Mouse (Mus musculus): Measurements from ENCODE around the gene Pim3. TPM values are rescaled to one million over a fixed set of nuclear protein-coding genes. Genes with fewer than 3 reads are reported as not detected.

Gene Pim3
- total RNA-seq, 1 experiment from 2014 or later: 76.5 TPM

Other genes with a start within 250 kb of the Pim3 start
- 51.4 and 55.0 TPM in 2 replicates for gene Brd1, start 128.0 kb upstream of the Pim3 start, total RNA-seq (2021)
- gene Zbed4, start 110.5 kb upstream of the Pim3 start, total RNA-seq (2021): 11.4 and 12.5 TPM in 2 replicates
- 14.3 and 14.8 TPM in 2 replicates for gene Alg12, start 42.9 kb upstream of the Pim3 start, total RNA-seq (2021)
- gene Creld2, start 42.5 kb upstream of the Pim3 start, total RNA-seq (2021): 33.0 and 35.0 TPM in 2 replicates
- gene Ttll8, start 92.2 kb downstream of the Pim3 start, total RNA-seq (2021): 0.11 TPM in 1 of 2 replicates, not detected in the other
- gene Mlc1, start 116.8 kb downstream of the Pim3 start, total RNA-seq (2021): 0.30 TPM in 1 of 2 replicates, not detected in the other
- not detected in 2 replicates for gene Mov10l1, start 120.7 kb downstream of the Pim3 start, total RNA-seq (2021)
- 0.52 and 1.6 TPM in 2 replicates for gene Panx2, start 197.5 kb downstream of the Pim3 start, total RNA-seq (2021)
- 38.2 and 47.1 TPM in 2 replicates for gene Trabd, start 212.9 kb downstream of the Pim3 start, total RNA-seq (2021)
- gene Selenoo, start 226.9 kb downstream of the Pim3 start, total RNA-seq (2021): 29.3 and 35.4 TPM in 2 replicates